Mouse (Mus musculus) embryonic facial prominence, embryonic 10.5 days (tissue): ENCODE measurements around the gene Nlrp1b. TPM values are rescaled to one million over a fixed set of nuclear protein-coding genes. Genes with fewer than 3 reads are reported as not detected.

Experiments
- DNase-seq: peaks from one replicate; pipeline ENCODE4 v3.0.0-alpha.2; 2017; ENCODE audit warnings: low spot score
- H3K27ac ChIP-seq: fragments of 300-500 bp; sonication (generic); replicated peaks from 2 replicates; pipeline ENCODE4 v1.5.1; 2016; ENCODE audit warnings: mild to moderate bottlenecking
- H3K27me3 ChIP-seq: fragments of 300-500 bp; sonication (generic); replicated peaks from 2 replicates; pipeline ENCODE4 v1.6.1; 2016; ENCODE audit warnings: low read depth, mild to moderate bottlenecking; ENCODE audit not compliant: poor library complexity, severe bottlenecking
- H3K36me3 ChIP-seq: fragments of 300-500 bp; sonication (generic); replicated peaks from 2 replicates; pipeline ENCODE4 v1.6.1; 2016; ENCODE audit warnings: mild to moderate bottlenecking, moderate library complexity
- H3K4me1 ChIP-seq: fragments of 300-500 bp; sonication (generic); 2 replicates; pipeline ENCODE4 v1.6.1; 2016
- H3K4me3 ChIP-seq: fragments of 300-500 bp; sonication (generic); 2 replicates; pipeline ENCODE4 v1.5.1; 2016; ENCODE audit warnings: mild to moderate bottlenecking, moderate library complexity
- H3K9me3 ChIP-seq: fragments of 300-500 bp; sonication (generic); 2 replicates; pipeline ENCODE4 v1.6.1; 2016; ENCODE audit warnings: mild to moderate bottlenecking
- WGBS: fragments of 180-500 bp; shearing (Covaris S2); methylation state at CpG from one replicate; pipeline ENCODE4 v1.1.7; 2016; 5-methylcytosine and 5-hydroxymethylcytosine counted together
- polyA plus RNA-seq: library from polyadenylated mRNA; unstranded; fragments of >200 nt; fragmentation: Nextera tagmentation; extraction: Ambion mirVana; gene quantifications from 2 replicates; pipeline ENCODE4 v1.2.1, GENCODE M21; 2016

Nlrp1b gene
- polyA plus RNA-seq, result not detected in 2 replicates

DNA sequence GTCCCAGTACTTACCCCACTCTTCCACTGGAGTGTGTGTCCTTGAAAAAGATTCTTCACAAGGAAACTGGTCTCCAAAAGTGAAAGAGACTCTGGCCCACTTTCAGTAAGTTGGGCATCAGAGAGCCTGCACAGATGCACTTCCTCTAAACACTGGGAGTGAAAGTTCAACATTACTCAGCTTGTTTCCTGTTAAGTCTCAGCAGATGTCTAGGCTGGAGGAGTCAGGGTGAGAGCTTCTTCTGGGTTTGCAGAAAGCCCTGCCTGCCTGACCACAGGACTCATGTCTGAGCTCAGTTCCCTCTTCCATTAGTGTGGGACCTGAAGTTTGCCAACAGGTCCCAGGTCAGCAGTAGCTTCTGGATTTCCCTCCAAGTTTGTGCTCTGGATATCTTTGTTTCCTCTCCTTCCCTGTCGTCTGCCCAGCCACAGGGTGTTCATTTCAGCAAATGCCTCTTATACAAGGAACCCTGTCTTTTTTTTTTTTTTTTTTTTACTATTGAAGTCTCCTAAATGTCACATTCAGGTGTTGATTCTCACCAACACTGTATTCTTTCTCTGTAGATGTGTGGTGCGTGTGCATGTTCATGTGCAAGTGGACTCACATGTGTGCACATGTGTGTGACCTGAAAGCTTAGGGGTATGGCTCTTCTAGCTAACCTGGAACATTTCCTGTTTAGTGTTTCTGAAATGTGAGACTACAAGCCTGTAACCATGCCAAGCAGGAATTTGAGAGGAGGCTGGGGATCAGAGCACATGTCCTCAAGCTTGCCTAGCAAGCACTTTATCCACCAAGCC, at the start of gene Nlrp1b:
Nlrp1b (minus strand) TSS at position 50 of the 797 bp plus-strand sequence.
- Histone ChIP-seq H3K4me3 (no peak within 1 kb of the TSS), H3K36me3 (no peaks in the 10 kb centered on the region), H3K9me3 (no peaks in the 10 kb centered on the region), H3K4me1 (no peaks in the 10 kb centered on the region), H3K27ac (no peak within 1 kb of the TSS), H3K27me3 (no peaks in the 10 kb centered on the region)
- 84% methylated on average over 2 of the region's 2 CpGs for WGBS
- DNase-seq, result no peak

DNA sequence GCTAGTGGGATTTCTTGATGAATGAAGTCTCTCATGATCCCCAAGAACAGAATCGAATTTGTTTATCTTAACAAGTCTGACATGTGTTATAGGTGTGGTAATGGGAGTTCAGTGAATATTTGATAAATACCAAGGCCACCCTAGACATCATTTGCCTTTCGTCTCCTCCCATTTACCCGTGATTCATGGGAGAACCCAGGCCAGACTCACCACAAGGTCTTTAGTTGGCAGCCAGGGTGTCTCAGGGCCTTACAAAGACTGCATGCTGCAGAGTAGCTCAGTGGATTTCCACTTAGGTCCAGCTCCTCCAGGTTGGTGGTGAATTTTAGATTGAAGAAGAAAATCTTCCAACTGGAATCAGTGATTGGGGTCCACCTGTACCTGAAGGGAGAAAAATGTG, 30.5 kb upstream of the Nlrp1b start:
- Histone ChIP-seq H3K9me3 (no peaks in the 10 kb centered on the region), H3K27ac (no peak overlapping the region), H3K4me3 (no peak overlapping the region), H3K36me3 (no peaks in the 10 kb centered on the region), H3K4me1 (no peaks in the 10 kb centered on the region), H3K27me3 (no peaks in the 10 kb centered on the region)
- no peak for DNase-seq
- WGBS, result 73% methylated on average over 3 of the region's 3 CpGs

DNA sequence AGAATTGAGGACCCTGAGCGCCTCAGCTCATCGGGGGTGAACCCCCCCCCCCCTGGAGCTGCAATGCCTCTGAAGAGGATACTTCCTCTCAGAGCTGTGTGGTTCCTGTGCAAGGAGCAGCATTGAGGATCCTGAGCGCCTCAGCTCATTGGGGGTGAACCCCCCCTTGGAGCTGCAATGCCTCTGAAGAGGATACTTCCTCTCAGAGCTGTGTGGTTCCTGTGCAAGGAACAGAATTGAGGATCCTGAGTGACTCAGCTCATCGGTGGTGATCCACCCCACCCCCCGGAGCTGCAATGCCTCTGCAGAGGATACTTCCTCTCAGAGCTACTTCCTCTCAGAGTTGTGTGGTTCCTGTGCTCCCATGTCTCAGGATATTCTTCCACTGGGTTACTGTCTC, 20.8 kb upstream of the Nlrp1b start:
- Histone ChIP-seq H3K36me3 (no peaks in the 10 kb centered on the region), H3K9me3 (no peaks in the 10 kb centered on the region), H3K4me3 (no peak overlapping the region), H3K4me1 (no peaks in the 10 kb centered on the region), H3K27me3 (no peaks in the 10 kb centered on the region), H3K27ac (no peak overlapping the region)
- WGBS, result 88% methylated on average over 5 of the region's 5 CpGs
- DNase-seq, result no peak

DNA sequence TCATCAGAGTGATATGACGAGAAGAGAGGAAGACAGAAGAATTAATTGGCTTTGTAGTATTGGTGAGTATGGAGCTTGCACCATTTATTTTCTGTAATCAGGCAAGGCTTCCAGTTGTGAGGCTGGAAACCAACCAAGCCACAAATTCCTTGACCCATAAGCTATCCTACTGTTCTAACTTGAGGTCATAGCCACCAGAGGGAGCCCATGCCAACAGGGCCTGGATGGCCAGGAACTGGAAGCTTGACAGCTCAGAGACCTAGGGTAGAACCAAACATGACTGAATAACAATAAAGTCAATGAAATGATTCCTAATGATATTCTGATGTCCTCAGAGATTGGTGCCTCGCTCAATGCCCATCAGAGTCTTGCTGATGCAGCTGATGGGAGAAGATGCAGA, 5.9 kb downstream of the Nlrp1b start:
- 69% methylated on average over 2 of the region's 2 CpGs for WGBS
- no peaks in the 10 kb centered on the region for H3K9me3 ChIP-seq
- H3K36me3 ChIP-seq, result no peaks in the 10 kb centered on the region
- no peak for DNase-seq
- H3K27me3 ChIP-seq, result no peaks in the 10 kb centered on the region
- H3K4me1 ChIP-seq, result no peaks in the 10 kb centered on the region
- H3K27ac ChIP-seq, result no peak overlapping the region
- H3K4me3 ChIP-seq, result no peak overlapping the region

DNA sequence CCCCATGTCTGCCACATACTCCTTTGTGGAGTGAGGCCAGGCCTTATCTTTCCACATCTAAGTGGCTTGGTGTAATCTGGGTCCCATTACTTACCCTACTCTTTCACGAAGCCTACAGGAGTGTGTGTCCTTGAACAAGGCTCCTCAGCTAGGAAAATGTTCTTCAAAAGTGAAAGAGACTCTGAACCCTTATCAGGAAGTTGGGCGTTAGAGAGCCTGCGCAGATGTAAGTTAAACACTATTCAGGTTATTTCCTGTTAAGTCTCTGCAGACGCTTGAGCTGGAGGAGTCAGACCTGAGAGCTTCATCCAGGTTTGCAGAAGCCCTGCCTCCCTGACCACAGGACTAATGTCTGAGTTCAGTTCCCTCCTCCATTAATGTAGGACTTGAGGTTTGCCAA, 27.8 kb downstream of the Nlrp1b start:
- no peaks in the 10 kb centered on the region for H3K36me3 ChIP-seq
- no peaks in the 10 kb centered on the region for H3K27me3 ChIP-seq
- H3K9me3 ChIP-seq, result no peaks in the 10 kb centered on the region
- H3K27ac ChIP-seq, result no peak overlapping the region
- WGBS, result 84% methylated on average over 4 of the region's 4 CpGs
- no peak for DNase-seq
- H3K4me1 ChIP-seq, result no peaks in the 10 kb centered on the region
- H3K4me3 ChIP-seq, result no peak overlapping the region

DNA sequence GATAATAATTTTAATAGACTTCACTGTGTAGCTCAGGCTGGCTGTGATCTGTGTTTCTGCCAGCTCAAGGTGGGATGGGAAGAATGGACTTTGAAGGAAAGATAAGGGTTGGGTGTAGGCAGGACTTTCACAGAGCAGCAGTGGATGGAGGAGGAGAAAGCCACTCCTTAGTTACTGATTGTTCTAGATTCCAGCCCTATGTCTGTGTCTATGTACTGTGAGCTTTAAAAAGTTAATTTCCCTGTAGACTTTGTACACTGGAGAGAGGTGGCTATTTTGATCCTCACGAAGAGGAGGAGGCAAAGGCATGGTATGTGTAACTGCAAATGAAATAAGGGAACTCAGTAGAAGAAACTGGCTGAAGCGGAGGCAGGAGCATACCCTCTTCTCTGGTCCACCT, 31.2 kb downstream of the Nlrp1b start:
- H3K36me3 ChIP-seq, result no peaks in the 10 kb centered on the region
- DNase-seq, result no peak
- no peaks in the 10 kb centered on the region for H3K9me3 ChIP-seq
- H3K4me3 ChIP-seq, result no peak overlapping the region
- no peaks in the 10 kb centered on the region for H3K4me1 ChIP-seq
- H3K27me3 ChIP-seq, result no peaks in the 10 kb centered on the region
- H3K27ac ChIP-seq, result no peak overlapping the region
- 79% methylated on average over 2 of the region's 2 CpGs for WGBS

DNA sequence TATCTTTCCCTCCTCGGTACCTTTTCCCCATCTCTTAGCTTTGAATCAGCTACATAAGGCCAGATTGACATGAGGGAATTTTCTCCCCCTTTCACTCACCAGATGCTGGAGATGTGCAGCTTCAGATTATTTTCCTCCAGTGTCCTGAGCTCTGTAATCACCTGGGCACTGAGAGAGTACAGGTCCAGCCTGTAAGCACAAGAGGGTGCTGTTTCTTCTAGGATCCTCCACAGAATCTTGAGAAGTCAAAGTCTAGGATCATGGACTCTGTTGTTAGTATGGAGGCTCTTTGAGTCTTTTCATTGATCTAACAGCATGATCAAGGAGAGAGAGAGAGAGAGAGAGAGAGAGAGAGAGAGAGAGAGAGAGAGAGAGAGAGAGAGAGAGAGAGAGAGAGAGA, 60.9 kb downstream of the Nlrp1b start:
- WGBS, result 84% methylated on average over 1 of the region's 1 CpGs
- no peaks in the 10 kb centered on the region for H3K4me1 ChIP-seq
- no peaks in the 10 kb centered on the region for H3K27me3 ChIP-seq
- H3K36me3 ChIP-seq, result no peaks in the 10 kb centered on the region
- H3K27ac ChIP-seq, result no peak overlapping the region
- no peak for DNase-seq
- H3K4me3 ChIP-seq, result no peak overlapping the region
- H3K9me3 ChIP-seq, result no peaks in the 10 kb centered on the region

DNA sequence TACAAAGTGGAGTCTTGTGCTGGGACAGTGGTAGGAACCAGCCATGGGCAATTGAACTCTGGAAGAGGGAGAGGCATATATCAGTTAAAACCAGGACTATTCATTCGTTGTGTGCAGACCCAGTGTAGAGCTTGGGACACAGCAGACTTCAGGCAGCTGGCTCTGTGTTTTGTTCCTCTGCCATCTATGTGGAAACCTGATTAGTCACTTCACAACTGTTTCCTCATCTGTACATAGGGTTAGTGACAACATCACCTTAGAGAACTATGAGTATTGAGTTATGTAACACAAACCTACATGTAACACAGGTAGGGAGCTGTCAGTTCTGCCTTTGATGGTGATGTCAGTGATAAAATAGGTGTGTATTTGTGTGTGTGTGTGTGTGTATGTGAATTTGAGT, 66.4 kb downstream of the Nlrp1b start:
- Histone ChIP-seq H3K4me1 (no peaks in the 10 kb centered on the region), H3K27me3 (no peaks in the 10 kb centered on the region), H3K36me3 (no peaks in the 10 kb centered on the region), H3K9me3 (no peaks in the 10 kb centered on the region), H3K27ac (no peak overlapping the region), H3K4me3 (no peak overlapping the region)
- WGBS, result 76% methylated on average over 1 of the region's 1 CpGs
- no peak for DNase-seq

DNA sequence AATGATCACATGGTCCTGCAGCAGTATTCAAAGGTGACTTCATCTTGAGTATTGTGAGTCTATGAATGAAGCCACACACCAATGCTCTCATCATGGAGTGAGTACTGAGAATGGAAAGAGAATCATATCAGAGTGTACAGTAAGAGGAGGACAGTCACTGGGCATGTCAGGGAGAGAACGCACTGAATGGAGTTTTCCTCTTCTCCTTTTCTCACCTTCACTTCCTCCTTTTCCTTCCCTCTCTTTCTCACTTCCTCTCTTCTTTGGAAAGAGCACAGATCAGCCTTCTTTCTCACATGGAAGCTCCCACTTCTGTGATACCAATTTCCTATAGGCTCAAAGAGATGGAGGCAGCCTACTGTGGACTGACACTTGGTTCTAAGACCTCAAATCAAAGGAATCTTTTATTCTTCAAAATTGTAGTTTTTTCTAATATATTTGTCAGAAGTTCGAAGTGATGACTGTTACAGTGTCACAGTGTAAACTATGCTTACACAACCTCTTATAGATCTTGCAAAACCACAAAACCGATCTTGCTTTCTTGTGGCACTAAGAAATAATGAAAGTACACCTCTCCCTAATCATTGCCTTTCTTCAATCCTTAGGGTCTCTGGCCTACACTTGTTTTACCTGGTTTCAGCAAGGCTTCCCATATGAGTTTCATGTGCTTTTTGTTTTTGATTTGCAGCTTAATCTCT, 70.9 kb downstream of the Nlrp1b start:
- Histone ChIP-seq H3K4me1 (no peaks in the 10 kb centered on the region), H3K4me3 (no peak overlapping the region), H3K36me3 (no peaks in the 10 kb centered on the region), H3K9me3 (no peaks in the 10 kb centered on the region), H3K27ac (no peak overlapping the region), H3K27me3 (no peaks in the 10 kb centered on the region)
- DNase-seq, result no peak
- WGBS, result 80% methylated on average over 3 of the region's 3 CpGs

DNA sequence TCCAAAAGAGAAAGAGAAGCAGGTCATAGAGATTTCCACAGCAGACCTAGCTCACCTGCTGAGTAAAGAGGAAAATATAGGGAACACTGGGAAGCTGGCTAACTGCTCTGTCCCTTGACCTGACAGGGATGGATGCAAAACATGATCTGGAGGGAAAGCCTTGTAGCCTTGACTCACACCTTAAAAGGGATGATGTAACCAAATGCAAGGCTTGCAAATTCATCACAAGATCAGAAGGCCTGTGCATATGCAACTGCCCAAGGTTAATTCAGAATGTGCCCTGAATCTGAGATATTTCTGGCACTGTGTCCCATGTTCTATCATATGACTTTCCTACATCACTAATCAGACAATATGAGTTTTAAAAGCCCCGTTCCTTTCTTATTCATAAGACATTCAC, 75.3 kb downstream of the Nlrp1b start:
- no peaks in the 10 kb centered on the region for H3K9me3 ChIP-seq
- no peak for DNase-seq
- no peaks in the 10 kb centered on the region for H3K27me3 ChIP-seq
- 83% methylated on average over 1 of the region's 1 CpGs for WGBS
- no peaks in the 10 kb centered on the region for H3K4me1 ChIP-seq
- no peaks in the 10 kb centered on the region for H3K36me3 ChIP-seq
- H3K27ac ChIP-seq, result no peak overlapping the region
- H3K4me3 ChIP-seq, result no peak overlapping the region

DNA sequence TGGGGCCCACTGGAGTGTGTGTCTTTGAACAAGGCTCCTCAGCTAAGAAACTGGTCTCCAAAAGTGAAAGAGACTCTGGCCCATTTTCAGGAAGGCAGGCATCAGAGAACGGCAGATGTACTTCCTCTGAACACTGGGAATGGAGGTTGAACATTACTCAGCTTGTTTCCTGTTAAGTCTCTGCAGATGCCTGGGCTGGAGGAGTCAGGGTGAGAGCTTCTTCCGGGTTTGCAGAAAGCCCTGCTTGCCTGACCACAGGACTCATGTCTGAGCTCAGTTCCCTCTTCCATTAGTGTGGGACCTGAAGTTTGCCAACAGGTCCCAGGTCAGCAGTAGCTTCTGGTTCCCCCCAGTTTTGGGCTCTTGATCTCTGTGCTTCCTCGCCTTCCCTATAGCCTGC, 85.9 kb downstream of the Nlrp1b start, which contains the start of gene Nlrp1a:
Nlrp1a (minus strand) TSS at position 44 of the 400 bp plus-strand sequence.
- WGBS, result 85% methylated on average over 3 of the region's 3 CpGs
- Histone ChIP-seq H3K36me3 (no peaks in the 10 kb centered on the region), H3K4me3 (no peak within 1 kb of the TSS)

DNA sequence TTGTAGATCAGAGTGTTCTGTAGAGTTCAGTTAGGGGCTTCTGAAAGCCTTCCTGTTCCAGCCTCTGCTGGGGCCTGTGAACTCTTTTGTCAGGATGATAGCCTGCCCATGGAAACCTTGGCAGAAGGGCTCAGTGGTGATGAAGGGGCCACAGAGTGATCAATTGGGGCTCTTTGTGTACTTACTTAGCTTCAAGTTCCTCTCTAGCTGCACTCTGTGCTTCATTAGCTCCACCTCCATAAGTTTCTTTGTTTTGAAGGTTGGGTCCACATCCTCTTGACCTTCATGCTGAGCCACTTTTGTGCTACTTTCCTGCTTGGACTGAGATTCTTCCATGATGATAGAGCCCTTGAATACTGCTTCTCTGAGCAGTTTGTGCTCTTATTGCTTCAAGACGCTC, 88.5 kb downstream of the Nlrp1b start:
- Histone ChIP-seq H3K27ac (no peak overlapping the region), H3K4me1 (no peaks in the 10 kb centered on the region), H3K9me3 (no peaks in the 10 kb centered on the region), H3K36me3 (no peaks in the 10 kb centered on the region), H3K27me3 (no peaks in the 10 kb centered on the region), H3K4me3 (no peak overlapping the region)
- no peak for DNase-seq
- 79% methylated on average over 1 of the region's 1 CpGs for WGBS

More for the DNA sequence above, 85.9 kb downstream of the Nlrp1b start, which contains the start of gene Nlrp1a:
- Histone ChIP-seq H3K27me3 (no peaks in the 10 kb centered on the region), H3K9me3 (no peaks in the 10 kb centered on the region), H3K4me1 (no peaks in the 10 kb centered on the region), H3K27ac (no peak within 1 kb of the TSS)
- DNase-seq, result no peak

DNA sequence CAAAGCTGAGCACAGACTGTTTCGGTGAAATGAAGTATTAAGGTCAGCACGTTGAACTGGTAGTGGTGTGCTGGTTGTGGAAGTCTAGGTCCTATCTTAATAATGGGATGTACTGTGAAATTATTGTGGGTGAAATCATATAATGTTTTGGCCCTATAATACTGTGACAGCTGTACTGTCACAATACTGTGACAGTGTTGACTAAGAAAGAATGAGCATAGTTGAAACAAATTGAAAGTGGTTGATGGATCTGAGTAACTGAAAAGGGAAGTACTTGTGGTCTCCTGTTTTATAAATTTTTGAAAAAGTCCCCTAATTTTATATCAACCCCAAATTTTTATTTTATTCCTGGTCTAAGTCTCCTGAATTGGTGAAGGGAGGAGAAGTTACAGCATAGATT, 123.4 kb downstream of the Nlrp1b start:
- Histone ChIP-seq H3K9me3 (no peaks in the 10 kb centered on the region), H3K4me1 (no peaks in the 10 kb centered on the region), H3K27ac (no peak overlapping the region), H3K36me3 (no peaks in the 10 kb centered on the region), H3K4me3 (no peak overlapping the region), H3K27me3 (no peaks in the 10 kb centered on the region)
- no peak for DNase-seq
- WGBS, result 75% methylated on average over 2 of the region's 2 CpGs
